Mouse (Mus musculus): ENCODE measurements around the gene Dph3.

DNA sequence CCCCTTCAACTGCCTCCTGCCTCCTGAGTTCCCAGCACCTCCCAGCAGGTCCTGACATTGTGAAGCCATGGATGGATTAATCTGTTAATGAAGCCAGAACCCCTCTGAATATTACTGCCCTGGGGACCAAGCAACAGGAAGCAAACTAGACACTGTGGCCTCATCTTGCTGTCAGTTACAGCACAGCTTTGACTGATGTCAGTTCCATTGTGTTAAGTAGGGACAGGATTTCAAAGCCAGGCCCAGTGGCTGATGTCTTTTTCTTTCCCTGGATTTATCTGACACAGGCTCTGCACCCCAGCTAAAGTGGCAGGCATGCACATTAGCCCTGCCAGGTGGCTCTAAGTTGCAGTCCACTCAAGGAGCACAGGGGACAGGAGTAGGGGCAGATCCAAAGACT, 12.7 kb downstream of the Dph3 start:
- TF ChIP-seq POLR2A (IDR thresholded peaks at IDR 0.05; ENCODE audit: insufficient read depth, low read depth, low read length) (no peak), CTCF (IDR thresholded peaks at IDR 0.05; ENCODE audit: insufficient read depth, low read depth, low read length) (no peak)
